Mouse (Mus musculus) spleen, adult 12 weeks (tissue): Measurements from ENCODE around the gene Ckm.

Source experiments
- DNase-seq: peaks from one replicate; pipeline ENCODE4 v3.0.0; 2022; ENCODE audit warnings: low spot score

Gene Ckm

GRCm38 (mm10) chr7:19404476-19404875 is at the start of gene Ckm:
TSS of gene Ckm (plus strand) at chr7:19404776.
- no peak for DNase-seq

GRCm38 (mm10) chr7:19354991-19355390 is 49.6 kb upstream of the Ckm start:
- no peak for DNase-seq

- no peak for DNase-seq
Measured at GRCm38 (mm10) chr7:19356311-19356710, 48.3 kb upstream of the Ckm start.

- DNase-seq = no peak
Measured at GRCm38 (mm10) chr7:19357381-19358375, 46.9 kb upstream of the Ckm start.

GRCm38 (mm10) chr7:19358634-19359033 is 45.9 kb upstream of the Ckm start:
- DNase-seq = no peak

GRCm38 (mm10) chr7:19359299-19359891 is 45.2 kb upstream of the Ckm start, which contains the start of the genes Cd3eap and Ppp1r13l:
TSS of gene Cd3eap (minus strand) at chr7:19359483.
TSS of gene Ppp1r13l (plus strand) at chr7:19359749.
- DNase-seq = peak; percentile 79

- DNase-seq = no peak
Measured at GRCm38 (mm10) chr7:19359892-19360641, 44.5 kb upstream of the Ckm start.

- peak; percentile 61 for DNase-seq
Measured at GRCm38 (mm10) chr7:19360944-19361343, 43.6 kb upstream of the Ckm start.

GRCm38 (mm10) chr7:19361720-19362119 is 42.9 kb upstream of the Ckm start:
- peak; percentile 83 for DNase-seq

GRCm38 (mm10) chr7:19362276-19362675 is 42.3 kb upstream of the Ckm start:
- DNase-seq = no peak

GRCm38 (mm10) chr7:19363881-19364280 is 40.7 kb upstream of the Ckm start:
- DNase-seq = peak; percentile 62

- no peak for DNase-seq
Measured at GRCm38 (mm10) chr7:19365376-19365775, 39.2 kb upstream of the Ckm start.

GRCm38 (mm10) chr7:19368380-19368779 is 36.2 kb upstream of the Ckm start:
- no peak for DNase-seq

GRCm38 (mm10) chr7:19369823-19370425 is 34.7 kb upstream of the Ckm start:
- DNase-seq = no peak

- DNase-seq = no peak
Measured at GRCm38 (mm10) chr7:19373367-19373766, 31.2 kb upstream of the Ckm start.

- no peak for DNase-seq
Measured at GRCm38 (mm10) chr7:19375368-19375767, 29.2 kb upstream of the Ckm start.

GRCm38 (mm10) chr7:19376019-19376418 is 28.6 kb upstream of the Ckm start:
- no peak for DNase-seq

- DNase-seq = no peak
Measured at GRCm38 (mm10) chr7:19378049-19378448, 26.5 kb upstream of the Ckm start.

- DNase-seq = peak; percentile 98
Measured at GRCm38 (mm10) chr7:19381377-19382165, 23.0 kb upstream of the Ckm start, which contains the start of gene Ercc2. TSS of gene Ercc2 (plus strand) at chr7:19382010.

GRCm38 (mm10) chr7:19382166-19382541 is 22.4 kb upstream of the Ckm start:
- no peak for DNase-seq

- no peak for DNase-seq
Measured at GRCm38 (mm10) chr7:19383708-19384107, 20.9 kb upstream of the Ckm start.
